Mouse (Mus musculus): ENCODE data around the gene Opcml. TPM values are rescaled to one million over a fixed set of nuclear protein-coding genes. Genes with fewer than 3 reads are reported as not detected.

Opcml gene
- polyA plus RNA-seq, 1 experiment from 2014 or later = 4.1 TPM

GRCm38 (mm10) chr9:28439433-28440191 is 649.0 kb downstream of the Opcml start:
- H3K27me3 ChIP-seq (replicated peaks) = no peaks in the 10 kb centered on the region
- H3K4me3 ChIP-seq (replicated peaks) = no peak overlapping the region
- no peak for ATAC-seq (ENCODE audit: insufficient read depth, low FRiP score, low read depth)
- no peak overlapping the region for H3K27ac ChIP-seq
- no peaks in the 10 kb centered on the region for H3K4me1 ChIP-seq
- no peak overlapping the region for H3K9ac ChIP-seq
- H3K36me3 ChIP-seq = no peaks in the 10 kb centered on the region
- H3K9me3 ChIP-seq = no peaks in the 10 kb centered on the region
- H3K4me2 ChIP-seq = no peak overlapping the region
- WGBS = 65% methylated on average over 5 of the region's 5 CpGs

- no peaks in the 10 kb centered on the region for H3K9me3 ChIP-seq
- H3K4me3 ChIP-seq (replicated peaks) = no peak overlapping the region
- H3K9ac ChIP-seq = no peak overlapping the region
- WGBS = 78% methylated on average over 3 of the region's 3 CpGs
- no peaks in the 10 kb centered on the region for H3K36me3 ChIP-seq
- no peak for ATAC-seq (ENCODE audit: insufficient read depth, low FRiP score, low read depth)
- H3K4me2 ChIP-seq = no peak overlapping the region
- no peaks in the 10 kb centered on the region for H3K27me3 ChIP-seq (replicated peaks)
- H3K4me1 ChIP-seq = no peaks in the 10 kb centered on the region
- H3K27ac ChIP-seq = no peak overlapping the region
Measured at GRCm38 (mm10) chr9:28440192-28440795, 649.7 kb downstream of the Opcml start.

- Histone ChIP-seq H3K9me3 (no peaks in the 10 kb centered on the region), H3K4me1 (no peaks in the 10 kb centered on the region), H3K4me3 (replicated peaks) (no peak overlapping the region), H3K27me3 (replicated peaks) (no peaks in the 10 kb centered on the region), H3K9ac (no peak overlapping the region), H3K4me2 (no peak overlapping the region), H3K27ac (no peak overlapping the region), H3K36me3 (no peaks in the 10 kb centered on the region)
- 69% methylated on average over 3 of the region's 3 CpGs for WGBS
- ATAC-seq (ENCODE audit: insufficient read depth, low FRiP score, low read depth) = no peak
Measured at GRCm38 (mm10) chr9:28444485-28444884, 653.9 kb downstream of the Opcml start.

- no peaks in the 10 kb centered on the region for H3K36me3 ChIP-seq
- ATAC-seq (ENCODE audit: insufficient read depth, low FRiP score, low read depth) = no peak
- no peaks in the 10 kb centered on the region for H3K9me3 ChIP-seq
- no peaks in the 10 kb centered on the region for H3K27me3 ChIP-seq (replicated peaks)
- H3K4me3 ChIP-seq (replicated peaks) = no peak overlapping the region
- no peaks in the 10 kb centered on the region for H3K4me1 ChIP-seq
- H3K4me2 ChIP-seq = no peak overlapping the region
- 68% methylated on average over 8 of the region's 8 CpGs for WGBS
- no peak overlapping the region for H3K9ac ChIP-seq
- H3K27ac ChIP-seq = no peak overlapping the region
Measured at GRCm38 (mm10) chr9:28444972-28445371, 654.4 kb downstream of the Opcml start.

GRCm38 (mm10) chr9:28445863-28446262 is 655.3 kb downstream of the Opcml start:
- Histone ChIP-seq H3K27ac (no peak overlapping the region), H3K4me1 (no peaks in the 10 kb centered on the region), H3K4me2 (no peak overlapping the region), H3K9ac (no peak overlapping the region), H3K9me3 (no peaks in the 10 kb centered on the region), H3K36me3 (no peaks in the 10 kb centered on the region), H3K27me3 (replicated peaks) (no peaks in the 10 kb centered on the region), H3K4me3 (replicated peaks) (no peak overlapping the region)
- WGBS = 93% methylated on average over 1 of the region's 1 CpGs
- ATAC-seq (ENCODE audit: insufficient read depth, low FRiP score, low read depth) = no peak

- no peaks in the 10 kb centered on the region for H3K36me3 ChIP-seq
- no peak overlapping the region for H3K9ac ChIP-seq
- no peak overlapping the region for H3K4me2 ChIP-seq
- WGBS = 89% methylated on average over 4 of the region's 4 CpGs
- no peaks in the 10 kb centered on the region for H3K27me3 ChIP-seq (replicated peaks)
- H3K9me3 ChIP-seq = no peaks in the 10 kb centered on the region
- no peak overlapping the region for H3K27ac ChIP-seq
- H3K4me3 ChIP-seq (replicated peaks) = no peak overlapping the region
- no peaks in the 10 kb centered on the region for H3K4me1 ChIP-seq
- ATAC-seq (ENCODE audit: insufficient read depth, low FRiP score, low read depth) = no peak
Measured at GRCm38 (mm10) chr9:28446278-28447064, 655.9 kb downstream of the Opcml start.

GRCm38 (mm10) chr9:28452509-28452908 is 661.9 kb downstream of the Opcml start:
- Histone ChIP-seq H3K9ac (no peak overlapping the region), H3K4me3 (replicated peaks) (no peak overlapping the region), H3K9me3 (no peaks in the 10 kb centered on the region), H3K4me1 (no peaks in the 10 kb centered on the region), H3K27me3 (replicated peaks) (no peaks in the 10 kb centered on the region), H3K36me3 (no peaks in the 10 kb centered on the region), H3K27ac (no peak overlapping the region), H3K4me2 (no peak overlapping the region)
- 70% methylated on average over 2 of the region's 2 CpGs for WGBS
- ATAC-seq (ENCODE audit: insufficient read depth, low FRiP score, low read depth) = no peak

- no peaks in the 10 kb centered on the region for H3K36me3 ChIP-seq
- H3K27ac ChIP-seq = no peak overlapping the region
- H3K4me1 ChIP-seq = no peaks in the 10 kb centered on the region
- H3K9ac ChIP-seq = no peak overlapping the region
- no peaks in the 10 kb centered on the region for H3K27me3 ChIP-seq (replicated peaks)
- ATAC-seq (ENCODE audit: insufficient read depth, low FRiP score, low read depth) = no peak
- no peak overlapping the region for H3K4me2 ChIP-seq
- H3K9me3 ChIP-seq = no peaks in the 10 kb centered on the region
- H3K4me3 ChIP-seq (replicated peaks) = no peak overlapping the region
- WGBS = 58% methylated on average over 2 of the region's 2 CpGs
Measured at GRCm38 (mm10) chr9:28453062-28453461, 662.5 kb downstream of the Opcml start.

GRCm38 (mm10) chr9:28457982-28458770 is 667.6 kb downstream of the Opcml start:
- no peak overlapping the region for H3K27ac ChIP-seq
- H3K27me3 ChIP-seq (replicated peaks) = no peaks in the 10 kb centered on the region
- no peak for ATAC-seq (ENCODE audit: insufficient read depth, low FRiP score, low read depth)
- 74% methylated on average over 7 of the region's 7 CpGs for WGBS
- no peaks in the 10 kb centered on the region for H3K9me3 ChIP-seq
- no peaks in the 10 kb centered on the region for H3K4me1 ChIP-seq
- H3K4me2 ChIP-seq = no peak overlapping the region
- H3K4me3 ChIP-seq (replicated peaks) = no peak overlapping the region
- no peaks in the 10 kb centered on the region for H3K36me3 ChIP-seq
- no peak overlapping the region for H3K9ac ChIP-seq

- H3K9me3 ChIP-seq = no peaks in the 10 kb centered on the region
- H3K27me3 ChIP-seq (replicated peaks) = no peaks in the 10 kb centered on the region
- ATAC-seq (ENCODE audit: insufficient read depth, low FRiP score, low read depth) = no peak
- no peaks in the 10 kb centered on the region for H3K4me1 ChIP-seq
- 51% methylated on average over 6 of the region's 6 CpGs for WGBS
- H3K4me3 ChIP-seq (replicated peaks) = no peak overlapping the region
- H3K27ac ChIP-seq = no peak overlapping the region
- no peak overlapping the region for H3K4me2 ChIP-seq
- H3K9ac ChIP-seq = no peak overlapping the region
- H3K36me3 ChIP-seq = no peaks in the 10 kb centered on the region
Measured at GRCm38 (mm10) chr9:28463622-28464021, 673.0 kb downstream of the Opcml start.

- no peak overlapping the region for H3K4me2 ChIP-seq
- no peak overlapping the region for H3K9ac ChIP-seq
- no peaks in the 10 kb centered on the region for H3K36me3 ChIP-seq
- H3K4me1 ChIP-seq = no peaks in the 10 kb centered on the region
- no peaks in the 10 kb centered on the region for H3K9me3 ChIP-seq
- no peak for ATAC-seq (ENCODE audit: insufficient read depth, low FRiP score, low read depth)
- 81% methylated on average over 6 of the region's 6 CpGs for WGBS
- no peaks in the 10 kb centered on the region for H3K27me3 ChIP-seq (replicated peaks)
- H3K4me3 ChIP-seq (replicated peaks) = no peak overlapping the region
- H3K27ac ChIP-seq = no peak overlapping the region
Measured at GRCm38 (mm10) chr9:28469419-28469818, 678.8 kb downstream of the Opcml start.

Measured in stomach, embryonic 15.5 days (tissue).